Mouse (Mus musculus) left cerebral cortex, postnatal 10 days (tissue): Measurements from ENCODE around the gene Cap2. TPM values are rescaled to one million over a fixed set of nuclear protein-coding genes. Genes with fewer than 3 reads are reported as not detected.

Source experiments
- DNase-seq, 2 experiments: peaks; one replicate each; pipeline ENCODE4 v3.0.0; 2021 to 2022; ENCODE audit warnings: low spot score in 2 of 2, mixed read lengths in 1 of 2; ENCODE audit errors: extremely low spot score in 1 of 2
- intact Hi-C: fragments of 180-260 bp; cut with DNase I; formaldehyde crosslinking; loops from one replicate; pipeline ENCODE4 v1.15.1; 2025
- total RNA-seq, 2 experiments: library from RNA; stranded (reverse); gene quantifications; 2 replicates each; pipeline ENCODE4 v1.2.3; 2021

Gene Cap2
- total RNA-seq, 2 experiments from 2014 or later = 86.0 to 95.9 TPM

DNA sequence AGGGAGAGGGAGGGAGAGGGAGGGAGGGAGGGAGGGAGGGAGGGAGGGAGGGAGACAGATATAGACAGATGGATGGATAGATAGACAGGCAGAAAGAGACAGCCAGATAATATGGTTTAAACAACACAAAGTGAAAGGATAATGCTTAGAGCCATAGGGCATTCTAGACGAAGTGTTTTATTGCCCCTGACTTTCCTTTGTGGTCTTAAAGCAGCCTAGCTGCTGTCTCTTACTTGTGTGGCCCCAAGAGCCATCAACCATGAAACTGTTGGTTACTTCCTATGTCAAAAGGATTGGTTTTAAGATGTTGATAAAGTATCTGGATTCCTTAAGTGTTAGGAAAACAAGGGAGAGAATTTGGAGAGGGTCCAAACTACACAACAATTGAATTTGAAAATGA, 45.6 kb downstream of the Cap2 start:
- no peak for DNase-seq
- intact Hi-C loops = no loop called here

DNA sequence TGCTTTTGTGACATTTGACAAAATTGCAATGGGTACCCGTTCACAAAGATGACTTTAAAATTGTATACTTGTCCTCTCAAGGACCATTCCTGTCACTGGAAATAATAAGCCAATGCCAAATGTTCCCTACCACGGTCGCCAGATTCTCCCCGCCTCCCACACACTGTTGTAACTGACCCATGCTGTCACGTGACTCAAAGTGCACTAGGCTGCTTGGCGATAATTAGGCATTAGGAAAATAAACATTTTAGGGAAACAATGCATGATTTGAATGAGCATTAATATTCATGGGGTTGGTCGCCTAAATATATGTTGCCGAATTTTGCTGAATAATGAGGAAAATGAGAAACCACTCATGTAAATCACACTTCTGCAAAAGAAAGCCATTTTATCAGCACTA, 46.5 kb downstream of the Cap2 start:
- intact Hi-C loops = no loop called here

DNA sequence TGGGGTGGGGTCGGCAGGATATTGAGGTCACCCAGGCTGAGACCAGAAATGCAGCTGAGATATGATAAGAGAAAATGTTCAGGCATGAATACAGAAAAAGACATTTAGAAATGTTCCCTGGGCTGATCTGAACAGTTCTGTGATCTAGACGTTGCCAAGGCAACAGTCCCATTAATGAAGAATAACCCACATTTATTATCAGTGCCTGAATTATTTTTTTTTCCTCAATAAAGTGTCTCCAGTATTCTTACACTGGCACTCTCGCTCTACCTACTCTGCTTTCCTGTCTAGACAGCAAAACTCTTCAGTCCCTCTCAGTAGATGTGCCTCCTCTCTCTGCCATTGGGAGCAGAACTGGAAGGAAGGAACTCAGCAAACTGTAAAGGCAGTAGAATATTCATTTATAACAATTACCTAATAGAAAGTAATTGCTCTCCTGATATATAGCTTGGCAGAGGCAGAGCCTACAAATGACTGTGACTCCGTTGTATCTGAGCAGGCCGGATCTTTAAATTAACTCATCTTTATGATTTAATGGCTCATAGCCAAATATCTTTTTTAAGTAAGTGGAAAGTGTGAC, 47.0 kb downstream of the Cap2 start:
- no peak for DNase-seq
- intact Hi-C loops = no loop called here

More for the DNA sequence above, 46.5 kb downstream of the Cap2 start:
- no peak for DNase-seq

DNA sequence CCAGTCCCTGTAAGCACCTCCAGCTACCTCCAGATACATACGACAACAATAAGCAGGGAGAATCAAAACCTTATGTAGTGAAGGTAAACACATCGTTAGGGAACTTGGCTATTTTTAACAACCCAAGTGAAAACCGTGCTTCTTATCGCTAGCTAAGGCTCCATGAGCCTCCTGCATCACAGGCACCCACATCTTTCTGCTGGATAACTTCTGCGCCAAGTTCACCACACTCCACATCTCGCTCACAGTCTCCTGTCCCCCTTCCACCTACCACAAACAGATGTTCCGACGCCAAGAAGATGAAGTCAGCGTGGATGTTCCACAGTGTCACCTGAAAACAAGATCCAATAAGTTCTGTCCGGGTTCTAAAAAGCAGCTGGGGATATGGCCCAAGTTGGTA, 49.0 kb downstream of the Cap2 start:
- DNase-seq = no peak
- intact Hi-C loops = no loop called here

DNA sequence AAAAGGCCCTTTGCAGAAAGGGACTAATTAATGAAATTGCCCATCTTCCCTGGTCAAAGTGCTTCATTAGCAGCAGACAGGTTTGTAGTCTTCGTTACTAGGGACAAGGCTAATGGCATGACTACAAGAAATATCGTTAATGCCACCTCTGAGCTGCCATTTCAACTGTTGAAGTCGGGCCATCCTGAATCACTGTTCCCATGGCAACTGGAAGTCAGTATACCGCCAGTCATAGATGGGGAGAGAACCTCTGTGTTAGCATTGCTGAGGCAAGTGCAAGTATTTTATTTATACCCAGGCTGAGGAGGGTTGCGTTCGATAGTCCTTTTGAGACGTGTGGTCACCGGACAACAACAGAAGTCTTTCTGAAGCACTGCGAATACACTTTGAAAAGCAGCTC, 53.1 kb downstream of the Cap2 start:
- DNase-seq = no peak
- intact Hi-C loops = no loop called here

DNA sequence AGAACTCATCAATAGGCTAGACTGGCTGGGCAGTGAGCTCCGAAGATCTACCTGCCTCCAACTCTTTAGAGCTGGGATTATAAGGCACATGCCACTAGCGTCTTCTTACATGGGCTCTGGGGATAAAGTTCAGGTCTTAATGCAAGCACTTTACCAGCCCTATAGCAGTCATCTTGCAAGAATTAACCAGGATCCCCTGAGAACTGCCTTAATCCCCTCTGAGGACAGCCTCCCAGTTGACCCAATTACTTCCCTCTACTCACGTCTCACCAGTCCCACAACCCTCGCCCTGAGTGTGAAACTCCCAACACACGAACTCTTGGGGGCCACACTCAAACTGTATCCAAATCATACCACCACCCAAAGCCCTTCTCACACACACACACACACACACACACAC, 64.3 kb downstream of the Cap2 start:
- no peak for DNase-seq
- intact Hi-C loops = no loop called here

DNA sequence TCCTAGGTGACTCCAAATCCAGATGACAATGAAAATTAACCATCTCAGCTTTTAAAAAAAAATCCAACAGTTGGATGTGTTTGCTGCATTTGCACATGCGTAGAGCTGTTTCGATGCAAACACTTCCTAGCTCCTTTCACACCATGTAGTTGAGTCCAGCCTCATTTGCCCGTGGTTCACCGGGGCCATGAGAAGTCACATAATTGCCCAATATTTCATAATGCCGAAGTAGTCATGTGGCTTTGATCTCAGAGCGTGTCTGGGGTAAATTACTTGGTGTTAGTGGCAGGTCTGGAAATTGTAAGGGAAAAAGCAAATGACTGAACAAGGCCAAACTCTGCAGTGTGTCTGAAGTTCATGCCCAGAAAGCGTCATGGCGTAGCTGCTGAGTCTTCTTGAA, 67.8 kb downstream of the Cap2 start:
- intact Hi-C loops = no loop called here
- no peak for DNase-seq

DNA sequence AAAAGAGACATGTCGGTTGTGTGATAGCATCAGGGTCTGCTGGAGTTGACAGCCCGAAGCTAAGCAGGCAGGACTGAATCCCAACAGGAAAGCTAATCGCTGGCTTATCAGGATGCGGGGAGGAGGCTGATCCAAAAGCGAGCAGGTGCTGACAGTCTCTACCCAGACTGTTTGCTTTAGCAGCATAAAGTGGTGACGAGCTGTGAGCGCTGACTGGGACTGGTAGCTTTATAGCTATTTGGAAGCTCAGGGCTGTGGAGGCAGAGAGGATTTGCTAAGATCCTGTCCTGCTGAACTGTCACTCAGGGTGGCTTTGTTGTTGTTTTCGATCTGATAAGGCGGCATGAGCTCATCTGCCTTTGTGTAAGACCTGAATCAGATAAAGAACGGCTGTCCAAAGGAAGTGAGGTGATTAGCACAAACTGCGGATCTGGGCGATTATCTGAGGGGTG, 69.5 kb downstream of the Cap2 start:
- intact Hi-C loops = no loop called here
- peak; percentile 39 to 44 for DNase-seq

DNA sequence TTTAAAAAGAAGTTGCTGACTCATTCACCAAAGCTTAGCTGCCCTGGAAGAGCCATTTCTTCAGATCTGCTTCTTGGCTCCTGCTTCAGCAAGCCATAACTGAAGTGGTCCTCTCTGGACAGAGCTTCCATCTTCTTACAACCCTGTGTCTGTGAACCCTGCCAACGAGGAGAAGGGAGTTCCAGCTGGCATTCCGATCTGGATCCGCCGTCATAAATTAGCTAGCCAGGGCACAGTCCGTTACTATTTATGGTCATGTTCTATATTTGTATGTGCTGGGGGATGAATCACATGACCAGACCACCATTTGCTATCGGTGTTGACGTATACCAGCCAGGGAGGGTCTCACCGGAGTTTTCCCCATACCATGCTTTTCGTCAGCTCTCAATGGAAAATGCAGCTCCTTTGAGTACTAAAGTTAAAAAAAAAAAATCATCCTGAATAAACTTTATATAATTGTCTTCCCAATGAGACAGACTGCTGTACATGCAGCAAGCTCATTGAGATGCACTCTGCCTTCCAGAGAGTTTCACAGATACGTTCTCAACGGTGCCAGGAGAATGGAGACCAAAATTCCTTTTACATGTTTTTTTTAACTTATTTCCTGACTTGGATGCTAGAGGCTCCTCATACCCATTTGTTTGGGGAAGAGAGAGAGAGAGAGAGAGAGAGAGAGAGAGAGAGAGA, 70.5 kb downstream of the Cap2 start:
- peak in 1 of 2 experiments; percentile 62 for DNase-seq
- intact Hi-C loops = no loop called here

DNA sequence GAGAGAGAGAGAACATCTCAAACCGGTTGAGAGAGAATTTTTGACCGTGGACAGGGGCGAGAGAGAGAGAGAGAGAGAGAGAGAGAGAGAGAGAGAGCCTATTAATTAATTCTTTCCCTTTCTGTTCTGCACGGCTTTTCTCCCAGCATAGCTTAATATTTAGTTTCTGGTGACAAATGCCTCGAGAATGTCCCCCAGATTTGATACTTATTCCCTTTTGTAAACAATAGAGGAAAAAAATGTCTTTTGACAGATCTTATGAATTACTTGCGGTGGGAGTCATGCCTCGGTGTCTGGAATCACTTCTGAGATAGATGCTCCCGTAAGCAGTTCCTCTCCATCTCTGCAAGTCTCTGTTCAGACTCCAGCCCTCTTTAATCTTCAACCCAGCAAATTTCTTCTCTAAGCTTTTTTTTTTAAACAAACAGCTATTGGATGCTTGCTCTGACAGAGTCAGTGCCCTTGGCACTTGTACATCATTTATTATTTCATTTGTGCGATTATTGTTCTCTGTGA, 71.1 kb downstream of the Cap2 start:
- intact Hi-C loops = no loop called here
- no peak for DNase-seq

DNA sequence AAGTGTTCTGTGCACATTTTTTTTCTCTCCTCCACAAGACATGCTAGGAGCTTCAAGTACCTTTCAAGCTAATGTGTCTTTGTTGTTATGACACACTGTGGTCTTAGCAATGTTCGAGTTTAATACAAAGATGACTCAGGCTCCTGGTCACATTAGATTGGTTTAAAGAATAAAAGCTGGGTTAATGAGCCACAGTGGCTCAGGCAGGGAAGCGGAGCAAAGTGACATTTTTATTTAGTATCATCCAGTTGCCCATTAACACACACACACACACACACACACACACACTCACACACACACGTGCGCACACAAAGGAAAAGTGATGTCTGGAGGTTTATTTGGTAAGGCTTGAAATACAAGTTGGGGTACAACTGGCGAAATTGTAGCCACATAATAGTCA, 72.6 kb downstream of the Cap2 start:
- intact Hi-C loops = no loop called here
- no peak for DNase-seq

DNA sequence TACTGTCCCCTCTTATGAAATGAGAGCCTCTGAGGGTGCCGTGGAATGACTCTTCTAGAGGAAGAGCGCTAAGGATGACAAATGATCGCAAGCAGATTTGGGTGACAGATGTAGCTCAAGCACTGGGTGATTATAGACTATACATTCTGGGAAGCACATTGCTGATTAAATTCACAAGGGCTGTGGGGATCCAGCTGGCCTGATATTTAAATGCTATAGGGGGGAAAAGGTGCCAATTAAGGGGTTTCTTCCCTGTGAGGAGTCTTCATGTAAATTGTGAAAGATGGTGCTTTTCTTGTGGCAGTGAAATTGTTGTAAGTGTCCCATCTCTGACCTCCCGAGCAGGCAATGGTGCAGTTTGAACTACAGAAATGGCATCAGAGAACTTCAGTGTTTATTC, 73.1 kb downstream of the Cap2 start:
- intact Hi-C loops = no loop called here
- no peak for DNase-seq

DNA sequence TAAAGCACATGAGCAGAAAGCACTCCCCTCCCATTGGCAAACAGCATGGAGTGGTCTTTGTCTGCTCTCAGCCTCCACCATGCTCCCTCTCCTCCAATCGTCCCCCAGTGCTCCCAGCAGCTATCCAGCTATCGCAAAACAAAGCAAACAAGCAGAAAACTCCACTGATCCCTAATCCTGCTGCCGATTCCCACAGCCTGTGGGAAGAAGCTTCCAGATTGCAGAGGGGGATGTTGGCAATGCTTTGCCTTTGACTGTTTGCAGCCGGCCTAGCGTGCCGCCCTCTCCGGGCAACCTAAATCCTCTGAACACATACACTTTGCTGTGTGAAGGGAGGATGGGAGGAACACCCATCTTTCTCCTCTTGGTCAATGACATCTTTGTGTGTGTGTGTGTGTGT, 83.2 kb downstream of the Cap2 start:
- no peak for DNase-seq
- intact Hi-C loops = no loop called here

DNA sequence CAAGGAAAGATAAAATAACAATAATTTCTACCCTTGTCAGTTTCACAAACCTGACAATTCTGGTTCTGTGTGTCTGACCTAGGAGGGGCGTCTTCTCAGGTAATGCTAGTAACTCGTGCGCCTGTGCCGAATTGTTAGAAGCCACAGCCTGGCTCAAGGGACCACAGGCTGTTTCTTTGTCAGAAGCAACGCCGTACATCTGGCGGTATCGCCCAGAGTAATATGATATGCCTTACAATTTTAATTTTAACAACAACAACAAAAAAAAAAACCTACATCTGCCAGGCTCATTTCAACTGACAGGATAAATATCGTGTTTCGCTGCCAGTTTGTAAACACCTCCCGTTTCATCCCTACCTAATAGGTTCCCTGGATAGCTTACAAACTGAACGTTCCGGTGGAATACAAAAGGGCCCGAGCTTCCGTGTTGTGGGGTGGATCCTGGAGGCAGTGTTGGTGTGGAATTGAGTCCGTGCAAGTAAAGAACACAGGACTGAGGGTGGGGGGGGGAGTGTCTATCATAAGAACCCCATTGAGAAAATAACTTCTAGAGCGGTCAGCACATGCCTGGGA, 86.2 kb downstream of the Cap2 start:
- DNase-seq = no peak
- intact Hi-C loops = no loop called here

DNA sequence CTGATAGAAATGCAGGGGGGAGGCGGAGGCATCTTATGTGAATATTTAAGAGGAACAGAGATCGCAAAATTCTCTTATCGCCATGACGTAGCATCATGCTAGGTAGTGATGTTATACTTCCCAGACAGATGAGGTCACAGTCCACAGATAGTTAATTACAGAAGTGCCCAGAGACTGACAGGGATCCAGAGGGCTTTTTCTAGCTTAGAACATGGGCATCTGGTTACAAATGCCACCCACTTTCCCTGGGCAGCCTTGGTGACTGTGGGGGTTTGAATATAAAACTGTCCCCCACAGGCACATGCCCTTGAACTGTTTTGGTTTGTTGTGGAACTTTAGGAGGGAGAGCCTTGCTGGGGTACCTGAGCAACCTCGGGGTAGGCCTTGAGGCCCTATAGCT, 87.0 kb downstream of the Cap2 start:
- no peak for DNase-seq
- intact Hi-C loops = no loop called here

DNA sequence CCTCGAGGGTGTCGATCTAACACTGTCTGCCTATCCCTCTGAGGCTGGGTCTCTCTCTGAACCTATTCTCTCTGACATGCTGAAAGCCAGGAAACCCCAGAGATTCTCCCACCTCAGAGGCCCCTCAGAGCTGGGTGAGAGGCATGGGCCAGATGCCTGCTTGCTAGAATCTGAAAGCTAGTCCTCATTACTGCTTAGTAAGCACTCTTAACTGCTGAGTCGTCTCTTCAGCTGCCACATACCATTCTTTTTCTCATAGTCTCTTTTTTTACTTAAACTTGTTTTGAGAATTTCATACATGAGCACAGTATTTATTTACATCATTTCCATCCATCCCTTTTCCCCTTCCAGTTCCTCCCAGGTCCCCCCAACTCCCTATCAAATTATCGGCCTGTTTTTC, 89.2 kb downstream of the Cap2 start:
- intact Hi-C loops = no loop called here
- DNase-seq = no peak

DNA sequence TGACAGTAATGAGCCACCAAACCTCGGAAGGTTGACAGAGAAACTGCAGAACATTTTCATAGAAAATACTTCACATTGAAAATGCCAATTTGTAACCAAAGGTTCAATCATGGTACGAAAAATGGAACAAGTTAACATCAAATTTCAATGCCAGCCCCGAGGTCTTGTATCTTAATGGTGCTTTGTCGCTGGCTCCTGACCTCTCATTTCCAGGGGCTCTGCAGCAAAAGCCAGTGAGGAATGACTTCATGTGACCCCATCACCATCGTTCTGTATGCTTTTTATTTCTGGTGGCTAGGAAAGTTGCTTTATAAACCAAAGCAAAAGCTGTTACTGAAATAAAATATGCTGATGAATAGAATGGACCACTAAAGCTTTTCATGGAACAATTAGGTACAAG, 99.0 kb downstream of the Cap2 start:
- DNase-seq = no peak
- intact Hi-C loops = no loop called here

DNA sequence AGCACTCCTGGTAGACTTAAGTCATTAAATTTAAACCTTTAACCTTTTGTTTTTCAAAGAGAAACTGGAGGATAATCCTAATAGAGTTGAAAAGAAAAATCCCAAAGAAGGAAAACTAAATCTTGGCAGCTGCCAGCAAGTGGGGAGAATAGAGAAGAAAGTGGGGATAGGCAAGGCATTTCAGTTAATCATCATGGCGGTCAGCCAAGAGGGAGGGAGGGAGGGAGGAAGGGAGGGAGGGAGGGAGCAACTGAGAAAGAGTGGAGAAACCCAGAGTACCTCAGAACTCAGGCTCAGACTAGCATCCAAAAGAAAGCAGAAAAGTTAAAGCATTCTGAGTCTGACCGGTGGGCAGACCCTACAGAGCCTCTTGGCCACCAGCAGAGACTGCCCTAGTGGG, 99.7 kb downstream of the Cap2 start:
- no peak for DNase-seq
- intact Hi-C loops = no loop called here

DNA sequence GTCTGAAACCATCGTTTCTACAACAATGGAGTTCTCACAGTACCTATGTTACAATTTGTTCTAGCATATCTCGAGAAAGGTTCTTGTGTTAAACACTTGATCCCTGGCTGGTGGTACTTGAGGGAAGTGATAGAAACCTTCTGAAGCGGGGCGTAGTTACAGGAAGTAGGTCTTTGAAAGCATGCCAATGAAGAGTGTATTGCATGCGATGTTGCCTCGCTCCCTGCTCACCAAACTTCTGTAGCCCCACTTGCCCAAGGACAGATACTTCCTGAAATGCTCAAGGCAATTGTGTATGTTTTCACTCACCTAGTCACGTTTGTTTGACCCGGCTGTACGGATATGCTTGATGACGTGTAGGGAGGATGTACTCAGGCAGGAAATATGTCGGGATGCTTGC, 101.0 kb downstream of the Cap2 start:
- DNase-seq = no peak
- intact Hi-C loops = no loop called here

DNA sequence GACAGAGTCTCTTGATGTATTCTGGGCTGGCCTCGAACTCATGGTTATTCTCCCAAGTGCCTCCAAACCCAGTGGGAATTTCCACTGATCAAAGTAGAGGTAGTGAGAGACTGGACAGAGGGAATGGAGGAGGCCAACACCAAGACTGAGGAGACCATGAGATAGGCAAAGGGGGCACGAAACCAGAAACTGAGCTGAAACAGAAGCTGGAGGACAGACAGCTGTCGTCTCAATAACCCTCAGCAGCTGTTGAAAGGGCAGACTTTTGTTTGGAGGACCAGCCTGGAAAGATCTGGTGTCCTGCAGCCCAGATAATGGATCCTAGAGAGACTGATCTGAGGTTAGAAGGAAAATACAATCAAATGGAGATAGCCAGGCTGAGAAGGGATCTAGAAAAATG, 109.4 kb downstream of the Cap2 start:
- intact Hi-C loops = no loop called here
- no peak for DNase-seq
